Mouse (Mus musculus) embryonic facial prominence, embryonic 11.5 days (tissue): ENCODE measurements around the gene Mxi1. TPM values are rescaled to one million over a fixed set of nuclear protein-coding genes. Genes with fewer than 3 reads are reported as not detected.

Experiments used
- ATAC-seq: fragments of 200-750 bp; cut with Nextera tagmentation; replicated peaks from 2 replicates; pipeline ENCODE4 v1.8.0; 2017; ENCODE audit warnings: low read depth; ENCODE audit not compliant: insufficient number of reproducible peaks, low FRiP score, low TSS enrichment
- DNase-seq: peaks from one replicate; pipeline ENCODE4 v3.0.0-alpha.2; 2015; ENCODE audit warnings: low spot score
- H3K27ac ChIP-seq: fragments of 300-500 bp; sonication (generic); replicated peaks from 2 replicates; pipeline ENCODE4 v1.5.1; 2014; ENCODE audit warnings: mild to moderate bottlenecking, low read depth, low read length, control low read depth
- H3K27me3 ChIP-seq: fragments of 300-500 bp; sonication (generic); 2 replicates; pipeline ENCODE4 v1.6.1; 2014; ENCODE audit warnings: mild to moderate bottlenecking, low read length, moderate library complexity, mixed read lengths; ENCODE audit not compliant: control insufficient read depth, insufficient read depth
- H3K36me3 ChIP-seq: fragments of 300-500 bp; sonication (generic); replicated peaks from 2 replicates; pipeline ENCODE4 v1.6.1; 2014; ENCODE audit warnings: low read depth, mild to moderate bottlenecking, low read length, moderate library complexity, mixed read lengths; ENCODE audit not compliant: control insufficient read depth, insufficient read depth
- H3K4me1 ChIP-seq: fragments of 300-500 bp; sonication (generic); 2 replicates; pipeline ENCODE4 v1.6.1; 2014; ENCODE audit warnings: low read length, mixed read lengths; ENCODE audit not compliant: control insufficient read depth, insufficient read depth
- H3K4me2 ChIP-seq: fragments of 300-500 bp; sonication (generic); 2 replicates; pipeline ENCODE4 v1.6.1; 2014; ENCODE audit warnings: low read depth, mild to moderate bottlenecking, control low read depth, low read length, moderate library complexity
- H3K4me3 ChIP-seq: fragments of 300-500 bp; sonication (generic); 2 replicates; pipeline ENCODE4 v1.5.1; 2014; ENCODE audit warnings: low read depth, low read length, control low read depth
- H3K9ac ChIP-seq: fragments of 300-500 bp; sonication (generic); replicated peaks from 2 replicates; pipeline ENCODE4 v1.6.1; 2014; ENCODE audit warnings: mild to moderate bottlenecking, control low read depth, low read length
- H3K9me3 ChIP-seq: fragments of 300-500 bp; sonication (generic); replicated peaks from 2 replicates; pipeline ENCODE4 v1.6.1; 2016; ENCODE audit warnings: mild to moderate bottlenecking, low read length, inconsistent platforms, mixed read lengths; ENCODE audit not compliant: control insufficient read depth
- WGBS: fragments of 180-500 bp; shearing (Covaris S2); extraction: QIAGEN DNeasy Blood & Tissue Kit; methylation state at CpG from one replicate; pipeline ENCODE4 v1.1.7; 2014; 5-methylcytosine and 5-hydroxymethylcytosine counted together
- polyA plus RNA-seq: library from polyadenylated mRNA; unstranded; fragments of >200 nt; fragmentation: Nextera tagmentation; extraction: Ambion mirVana; gene quantifications from 2 replicates; pipeline ENCODE4 v1.2.1, GENCODE M21; 2014

The Mxi1 gene
- polyA plus RNA-seq, 1 experiment from 2014 or later, result 49.0 TPM

DNA sequence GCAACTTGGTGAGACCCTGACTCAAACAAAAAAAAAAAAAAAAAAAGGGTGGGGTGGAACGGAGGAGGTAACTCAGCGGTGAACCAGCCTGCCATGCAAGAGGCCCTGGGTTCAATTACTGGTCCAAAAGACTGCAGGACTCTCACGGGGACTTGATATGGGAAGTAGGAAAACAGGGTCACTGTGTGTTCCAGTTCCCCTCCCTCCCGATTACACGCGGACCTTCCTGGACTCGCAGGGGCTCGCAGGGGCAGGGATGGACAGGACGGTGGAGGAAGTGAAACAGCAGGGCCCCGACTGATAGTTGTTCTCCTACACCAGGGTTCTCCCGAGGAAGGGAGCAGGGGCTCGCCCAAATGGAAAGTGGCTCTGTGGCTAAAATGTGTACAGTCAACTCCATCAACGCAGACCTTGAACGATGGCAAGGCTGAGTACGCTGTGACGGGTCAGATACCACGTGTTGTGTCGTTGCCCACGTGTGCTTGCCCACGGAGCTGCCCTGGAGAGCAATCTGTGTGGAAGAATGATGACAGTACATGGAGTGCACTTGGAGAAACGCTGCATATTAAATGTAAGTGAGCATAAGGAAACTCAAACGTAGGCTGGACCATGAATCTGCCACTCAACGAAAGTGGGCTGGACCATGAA is 36.4 kb upstream of the Mxi1 start:
- H3K4me2 ChIP-seq, result no peak overlapping the region
- no peak overlapping the region for H3K4me3 ChIP-seq
- H3K27me3 ChIP-seq, result no peaks in the 10 kb centered on the region
- no peaks in the 10 kb centered on the region for H3K9me3 ChIP-seq
- no peak for ATAC-seq
- no peak overlapping the region for H3K9ac ChIP-seq
- WGBS, result 85% methylated on average over 23 of the region's 23 CpGs
- DNase-seq, result no peak
- H3K27ac ChIP-seq, result no peak overlapping the region
- H3K4me1 ChIP-seq, result no peaks in the 10 kb centered on the region; the same call in 1 of the 2 replicates
- no peaks in the 10 kb centered on the region for H3K36me3 ChIP-seq

DNA sequence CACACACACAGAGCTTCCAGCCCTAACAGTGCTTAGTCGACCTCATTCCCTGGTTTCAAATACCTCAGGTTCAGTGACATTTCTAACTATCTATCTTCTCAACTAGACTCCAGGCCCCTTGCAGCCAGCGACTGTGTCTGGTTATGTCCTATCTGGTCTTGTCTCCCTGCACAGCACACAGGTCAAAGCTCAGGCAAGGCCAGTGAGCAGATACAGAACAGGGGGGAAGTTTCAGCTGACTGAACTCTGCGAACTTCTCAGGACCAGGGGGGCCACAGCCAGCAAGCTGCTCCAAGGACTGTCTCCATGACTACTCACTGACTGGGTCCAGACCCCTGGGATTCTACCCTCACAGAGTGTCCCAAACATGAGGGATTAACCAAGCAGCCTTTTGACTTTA is 35.1 kb upstream of the Mxi1 start:
- Histone ChIP-seq H3K4me2 (no peak overlapping the region), H3K4me1 (no peaks in the 10 kb centered on the region; the same call in 1 of the 2 replicates), H3K9me3 (no peaks in the 10 kb centered on the region), H3K9ac (no peak overlapping the region), H3K27ac (no peak overlapping the region), H3K27me3 (no peaks in the 10 kb centered on the region), H3K36me3 (no peaks in the 10 kb centered on the region), H3K4me3 (no peak overlapping the region)
- no peak for ATAC-seq
- DNase-seq, result no peak
- 40% methylated on average over 3 of the region's 3 CpGs for WGBS

DNA sequence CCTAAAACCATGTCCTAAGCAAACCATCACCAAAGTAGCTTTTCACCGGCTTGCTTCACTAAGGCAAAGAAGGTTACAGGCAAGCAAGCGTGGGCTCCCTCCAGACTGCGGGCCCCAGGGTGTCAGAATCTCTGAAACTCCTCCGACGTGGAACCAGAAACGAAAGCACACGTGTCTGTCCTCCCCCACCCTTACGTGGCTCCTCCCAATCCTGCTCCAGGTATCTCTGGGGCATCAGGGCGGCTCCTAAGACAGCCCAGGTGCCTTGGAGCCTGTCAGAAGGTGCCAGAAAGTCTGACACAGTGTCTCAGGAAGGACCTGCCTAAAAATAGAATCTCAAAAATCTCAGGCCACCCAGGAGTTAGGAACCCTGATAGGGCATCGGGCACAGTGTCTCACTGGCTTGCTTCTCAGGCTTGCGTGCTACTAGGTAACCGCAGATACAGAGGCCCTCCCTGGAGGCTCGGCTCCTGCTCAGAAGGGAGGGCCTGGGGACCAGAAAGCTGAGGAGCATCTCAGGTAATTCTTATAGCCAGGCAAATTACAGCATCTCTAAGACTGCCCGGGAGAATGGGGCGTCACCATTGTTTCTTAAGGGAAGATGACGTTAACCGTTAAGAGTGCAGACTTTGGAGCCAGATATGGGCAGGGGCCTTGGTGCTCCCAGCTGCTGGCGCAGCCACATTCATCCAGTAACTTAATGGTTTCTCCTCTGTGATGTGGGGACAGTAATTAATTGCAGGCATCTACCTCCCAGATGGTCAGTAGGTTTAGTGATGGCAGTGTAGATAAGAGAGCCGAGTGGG is 33.2 kb upstream of the Mxi1 start:
- no peak for DNase-seq
- no peak for ATAC-seq
- WGBS, result 60% methylated on average over 19 of the region's 19 CpGs

DNA sequence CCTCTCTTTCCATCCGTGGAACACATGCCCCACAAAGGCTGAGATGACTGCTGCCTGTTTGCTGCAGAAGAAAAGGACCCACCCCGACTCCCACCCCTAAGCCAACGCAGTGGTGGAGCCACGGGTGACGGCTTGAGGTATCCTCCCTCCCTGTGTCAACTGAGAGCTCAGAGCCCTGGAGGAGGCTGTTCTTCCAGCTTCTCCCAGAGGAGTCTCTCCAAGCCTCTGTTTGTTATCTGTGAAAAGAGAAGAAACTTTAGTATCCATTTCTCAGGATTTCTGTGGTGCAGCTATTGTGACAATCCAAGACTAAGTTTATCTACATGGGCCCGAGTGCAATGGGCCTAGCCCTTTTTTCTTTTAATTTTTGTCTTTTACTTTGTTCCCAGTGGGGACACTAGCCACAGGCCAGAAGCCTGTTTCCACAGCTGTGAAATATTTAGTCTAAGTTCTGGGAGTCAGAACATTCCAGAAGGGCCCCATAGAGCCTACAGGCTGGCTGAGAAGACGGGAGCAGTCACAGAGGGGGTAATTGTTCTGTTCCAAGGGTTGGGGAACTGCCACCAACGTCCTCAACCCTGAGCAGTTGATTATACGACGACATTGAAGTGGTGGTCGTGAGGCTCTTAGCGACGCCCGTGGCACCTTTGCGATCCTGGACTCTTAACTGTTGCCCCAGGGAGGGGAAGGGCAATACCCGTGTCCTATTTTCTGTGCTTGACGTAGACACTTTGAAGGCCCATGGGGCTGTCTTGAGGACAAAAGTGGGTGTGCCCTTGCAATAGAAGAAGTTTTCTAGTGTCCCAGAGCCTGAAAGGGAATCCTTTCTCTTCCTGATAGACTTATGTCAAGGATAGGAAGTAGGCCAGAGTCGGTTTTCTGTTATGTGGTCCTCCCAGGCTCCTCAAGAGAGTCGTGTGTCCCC is 31.6 kb upstream of the Mxi1 start:
- no peaks in the 10 kb centered on the region for H3K27me3 ChIP-seq
- DNase-seq (no peak), ATAC-seq (no peak)
- H3K9ac ChIP-seq, result no peak overlapping the region
- no peaks in the 10 kb centered on the region; the same call in 1 of the 2 replicates for H3K4me1 ChIP-seq
- H3K27ac ChIP-seq, result no peak overlapping the region
- no peak overlapping the region for H3K4me3 ChIP-seq
- no peak overlapping the region for H3K4me2 ChIP-seq
- no peaks in the 10 kb centered on the region for H3K9me3 ChIP-seq
- no peaks in the 10 kb centered on the region for H3K36me3 ChIP-seq
- WGBS, result 68% methylated on average over 19 of the region's 19 CpGs

More for the DNA sequence above, 33.2 kb upstream of the Mxi1 start:
- Histone ChIP-seq H3K4me2 (no peak overlapping the region), H3K27ac (no peak overlapping the region), H3K36me3 (no peaks in the 10 kb centered on the region), H3K4me3 (no peak overlapping the region), H3K9ac (no peak overlapping the region), H3K27me3 (no peaks in the 10 kb centered on the region), H3K4me1 (no peaks in the 10 kb centered on the region; the same call in 1 of the 2 replicates), H3K9me3 (no peaks in the 10 kb centered on the region)

DNA sequence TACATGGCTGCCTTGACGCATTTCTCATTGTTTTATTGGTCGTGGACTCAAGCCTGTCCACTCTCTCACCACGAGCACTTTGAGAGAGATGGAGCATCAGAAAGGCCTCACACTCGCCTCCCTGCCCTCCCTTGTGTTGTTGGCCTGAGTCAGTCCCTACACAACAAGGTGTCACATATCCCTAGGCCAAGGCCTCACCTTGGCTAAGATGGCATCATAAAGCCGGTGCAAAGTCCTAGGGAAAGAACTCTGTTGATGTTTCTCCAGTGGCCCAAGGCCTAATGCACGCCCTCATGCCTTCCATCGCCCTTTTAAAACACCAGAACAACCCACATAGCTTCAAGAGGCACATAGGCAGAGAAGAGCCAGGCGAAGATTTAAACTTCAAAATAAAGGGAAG is 30.1 kb upstream of the Mxi1 start:
- Histone ChIP-seq H3K27ac (no peak overlapping the region), H3K4me2 (no peak overlapping the region), H3K4me3 (no peak overlapping the region), H3K27me3 (no peaks in the 10 kb centered on the region), H3K36me3 (no peaks in the 10 kb centered on the region), H3K9ac (no peak overlapping the region), H3K4me1 (no peaks in the 10 kb centered on the region; the same call in 1 of the 2 replicates), H3K9me3 (no peaks in the 10 kb centered on the region)
- 89% methylated on average over 8 of the region's 8 CpGs for WGBS
- DNase-seq (no peak), ATAC-seq (no peak)

DNA sequence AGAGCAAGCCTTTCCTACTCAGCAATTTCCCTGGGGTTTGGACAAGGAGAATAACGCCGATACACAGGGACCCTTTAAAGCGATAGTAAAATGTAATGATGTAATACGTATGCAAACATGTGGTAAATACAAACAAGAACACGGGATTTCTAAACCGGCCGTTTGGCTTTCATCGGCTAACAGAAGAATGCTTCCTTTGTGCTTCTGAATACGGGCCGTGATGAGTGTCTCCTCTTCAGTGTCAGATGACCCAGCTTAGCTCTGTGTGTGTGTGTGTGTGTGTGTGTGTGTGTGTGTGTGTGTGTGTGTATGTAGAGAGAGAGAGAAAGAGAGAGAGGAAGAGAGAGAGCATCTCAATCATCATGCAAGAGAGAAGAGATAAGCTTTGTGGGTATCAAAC is 27.7 kb upstream of the Mxi1 start:
- H3K27ac ChIP-seq, result no peak overlapping the region
- 44% methylated on average over 10 of the region's 10 CpGs for WGBS
- DNase-seq (no peak), ATAC-seq (no peak)
- no peak overlapping the region for H3K9ac ChIP-seq
- H3K9me3 ChIP-seq, result no peaks in the 10 kb centered on the region
- no peak overlapping the region for H3K4me3 ChIP-seq
- no peaks in the 10 kb centered on the region for H3K36me3 ChIP-seq
- no peak overlapping the region for H3K4me2 ChIP-seq
- no peaks in the 10 kb centered on the region for H3K4me1 ChIP-seq
- H3K27me3 ChIP-seq, result no peaks in the 10 kb centered on the region

DNA sequence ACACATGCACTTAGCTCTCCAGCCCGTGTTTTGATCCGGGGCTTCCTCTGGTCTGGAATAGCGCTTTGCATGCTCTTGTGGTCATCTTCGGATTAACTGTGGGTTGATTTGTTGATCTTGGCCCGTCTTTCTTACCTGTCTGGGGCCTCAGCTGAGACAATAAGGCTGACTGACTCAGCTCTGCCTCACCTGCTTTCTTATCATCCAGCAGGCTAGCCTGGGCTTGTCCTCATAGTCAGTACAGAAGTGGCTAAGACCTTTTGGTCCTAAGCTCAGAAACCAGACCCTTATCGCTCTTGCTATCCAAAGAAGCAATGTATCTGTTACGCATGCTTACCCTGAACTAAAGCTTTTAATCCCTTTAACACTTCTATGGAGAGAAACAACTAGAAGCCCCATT is 26.6 kb upstream of the Mxi1 start:
- ATAC-seq (no peak), DNase-seq (no peak)
- 87% methylated on average over 7 of the region's 7 CpGs for WGBS
- Histone ChIP-seq H3K27me3 (no peaks in the 10 kb centered on the region), H3K27ac (no peak overlapping the region), H3K4me3 (no peak overlapping the region), H3K4me2 (no peak overlapping the region), H3K9ac (no peak overlapping the region), H3K9me3 (no peaks in the 10 kb centered on the region), H3K4me1 (no peaks in the 10 kb centered on the region), H3K36me3 (no peaks in the 10 kb centered on the region)
